Mouse (Mus musculus): ENCODE measurements around the gene Tox4. TPM values are rescaled to one million over a fixed set of nuclear protein-coding genes. Genes with fewer than 3 reads are reported as not detected.

The Tox4 gene
- polyA plus RNA-seq (2016; fragmentation: Nextera tagmentation; extraction: Ambion mirVana) = 51.8 and 56.6 TPM in 2 replicates

- Histone ChIP-seq H3K4me1 (peaks cover 7% of the 10 kb centered on the region), H3K4me3 (peak within 1 kb of the TSS; percentile 88), H3K27ac (peak within 1 kb of the TSS; percentile 68), H3K27me3 (replicated peaks) (no peaks in the 10 kb centered on the region), H3K9ac (peak within 1 kb of the TSS; percentile 88), H3K36me3 (peaks cover 18% of the 10 kb centered on the region), H3K9me3 (no peaks in the 10 kb centered on the region), H3K4me2 (replicated peaks) (peak within 1 kb of the TSS; percentile 73)
- ATAC-seq (ENCODE audit: low FRiP score, low read depth) = peak; percentile 98
- under 1% methylated on average over 65 of the region's 66 CpGs for whole genome bisulfite sequencing
These were observed at the start of gene Tox4, which contains the start of gene Rab2b for GRCm38 (mm10) chr14:52278932-52279746. Tox4 (plus strand) TSS chr14:52279146. Rab2b (minus strand) TSS chr14:52279545.

GRCm38 (mm10) chr14:52232249-52232648 is 46.7 kb upstream of the Tox4 start:
- Histone ChIP-seq H3K27ac (no peak overlapping the region), H3K9ac (no peak overlapping the region), H3K36me3 (peaks cover 89% of the 10 kb centered on the region), H3K4me3 (no peak overlapping the region), H3K4me1 (no peaks in the 10 kb centered on the region), H3K27me3 (replicated peaks) (no peaks in the 10 kb centered on the region), H3K4me2 (replicated peaks) (no peak overlapping the region), H3K9me3 (no peaks in the 10 kb centered on the region)
- ATAC-seq (ENCODE audit: low FRiP score, low read depth) = no peak
- 87% methylated on average over 6 of the region's 6 CpGs for WGBS

- no peak overlapping the region for H3K4me3 ChIP-seq
- no peak overlapping the region for H3K4me2 ChIP-seq (replicated peaks)
- no peaks in the 10 kb centered on the region for H3K9me3 ChIP-seq
- no peak overlapping the region for H3K9ac ChIP-seq
- H3K27me3 ChIP-seq (replicated peaks) = no peaks in the 10 kb centered on the region
- H3K27ac ChIP-seq = no peak overlapping the region
- peaks cover 71% of the 10 kb centered on the region for H3K36me3 ChIP-seq
- WGBS = 95% methylated on average over 7 of the region's 7 CpGs
- H3K4me1 ChIP-seq = no peaks in the 10 kb centered on the region
- no peak for ATAC-seq (ENCODE audit: low FRiP score, low read depth)
These were observed 43.8 kb upstream of the Tox4 start for GRCm38 (mm10) chr14:52235165-52235564.

GRCm38 (mm10) chr14:52236216-52236615 is 42.7 kb upstream of the Tox4 start:
- Histone ChIP-seq H3K27ac (no peak overlapping the region), H3K4me1 (no peaks in the 10 kb centered on the region), H3K9me3 (no peaks in the 10 kb centered on the region), H3K36me3 (peaks cover 60% of the 10 kb centered on the region), H3K9ac (no peak overlapping the region), H3K27me3 (replicated peaks) (no peaks in the 10 kb centered on the region), H3K4me2 (replicated peaks) (no peak overlapping the region), H3K4me3 (no peak overlapping the region)
- 100% methylated on average over 1 of the region's 1 CpGs for WGBS
- no peak for ATAC-seq (ENCODE audit: low FRiP score, low read depth)

GRCm38 (mm10) chr14:52244041-52244689 is 34.8 kb upstream of the Tox4 start:
- peak overlapping the region; percentile 71 for H3K4me2 ChIP-seq (replicated peaks)
- H3K4me3 ChIP-seq = peak overlapping the region; percentile 77
- H3K36me3 ChIP-seq = no peaks in the 10 kb centered on the region
- H3K27ac ChIP-seq = no peak overlapping the region
- H3K9me3 ChIP-seq = no peaks in the 10 kb centered on the region
- WGBS = under 1% methylated on average over 32 of the region's 32 CpGs
- peak overlapping the region; percentile 77 for H3K9ac ChIP-seq
- H3K27me3 ChIP-seq (replicated peaks) = no peaks in the 10 kb centered on the region
- peaks cover 13% of the 10 kb centered on the region for H3K4me1 ChIP-seq
- peak; percentile 100 for ATAC-seq (ENCODE audit: low FRiP score, low read depth)

- WGBS = 16% methylated on average over 7 of the region's 7 CpGs
- H3K27me3 ChIP-seq (replicated peaks) = no peaks in the 10 kb centered on the region
These were observed 34.3 kb upstream of the Tox4 start for GRCm38 (mm10) chr14:52244690-52245042.

GRCm38 (mm10) chr14:52246129-52246528 is 32.8 kb upstream of the Tox4 start:
- no peaks in the 10 kb centered on the region for H3K36me3 ChIP-seq
- 85% methylated on average over 4 of the region's 4 CpGs for WGBS
- H3K4me2 ChIP-seq (replicated peaks) = no peak overlapping the region
- H3K4me3 ChIP-seq = no peak overlapping the region
- H3K9me3 ChIP-seq = no peaks in the 10 kb centered on the region
- H3K27ac ChIP-seq = no peak overlapping the region
- no peak overlapping the region for H3K9ac ChIP-seq
- no peak for ATAC-seq (ENCODE audit: low FRiP score, low read depth)
- H3K27me3 ChIP-seq (replicated peaks) = no peaks in the 10 kb centered on the region
- peaks cover 13% of the 10 kb centered on the region for H3K4me1 ChIP-seq

More at GRCm38 (mm10) chr14:52244690-52245042, 34.3 kb upstream of the Tox4 start:
- no peaks in the 10 kb centered on the region for H3K9me3 ChIP-seq
- peak overlapping the region; percentile 71 for H3K4me2 ChIP-seq (replicated peaks)
- peak overlapping the region; percentile 77 for H3K9ac ChIP-seq
- H3K4me1 ChIP-seq = peaks cover 13% of the 10 kb centered on the region
- no peak overlapping the region for H3K27ac ChIP-seq
- ATAC-seq (ENCODE audit: low FRiP score, low read depth) = no peak
- H3K4me3 ChIP-seq = peak overlapping the region; percentile 77
- no peaks in the 10 kb centered on the region for H3K36me3 ChIP-seq

GRCm38 (mm10) chr14:52256311-52257175 is 22.4 kb upstream of the Tox4 start:
- 9% methylated on average over 18 of the region's 18 CpGs for WGBS
- Histone ChIP-seq H3K36me3 (no peaks in the 10 kb centered on the region), H3K4me1 (peaks cover 20% of the 10 kb centered on the region), H3K9ac (peak overlapping the region; percentile 84), H3K27me3 (replicated peaks) (no peaks in the 10 kb centered on the region), H3K4me2 (replicated peaks) (peak overlapping the region; percentile 83), H3K27ac (no peak overlapping the region; the same call in 1 of the 2 replicates), H3K9me3 (no peaks in the 10 kb centered on the region), H3K4me3 (peak overlapping the region; percentile 88)
- no peak for ATAC-seq (ENCODE audit: low FRiP score, low read depth)

- peak; percentile 100 for ATAC-seq (ENCODE audit: low FRiP score, low read depth)
- no peaks in the 10 kb centered on the region for H3K27me3 ChIP-seq (replicated peaks)
These were observed 21.3 kb upstream of the Tox4 start, which contains the start of gene Chd8 for GRCm38 (mm10) chr14:52257484-52258213. Chd8 (minus strand) TSS chr14:52257780.

GRCm38 (mm10) chr14:52272781-52273180 is 6.2 kb upstream of the Tox4 start:
- H3K4me3 ChIP-seq = no peak overlapping the region
- ATAC-seq (ENCODE audit: low FRiP score, low read depth) = no peak
- peaks cover 39% of the 10 kb centered on the region for H3K36me3 ChIP-seq
- 63% methylated on average over 3 of the region's 3 CpGs for WGBS
- no peaks in the 10 kb centered on the region for H3K9me3 ChIP-seq
- no peaks in the 10 kb centered on the region for H3K4me1 ChIP-seq
- no peak overlapping the region for H3K27ac ChIP-seq
- no peaks in the 10 kb centered on the region for H3K27me3 ChIP-seq (replicated peaks)
- H3K9ac ChIP-seq = no peak overlapping the region
- no peak overlapping the region for H3K4me2 ChIP-seq (replicated peaks)

More at GRCm38 (mm10) chr14:52257484-52258213, 21.3 kb upstream of the Tox4 start, which contains the start of gene Chd8:
- peaks cover 6% of the 10 kb centered on the region; the same call in 1 of the 2 replicates for H3K36me3 ChIP-seq
- H3K27ac ChIP-seq = peak within 1 kb of the TSS; percentile 42
- no peaks in the 10 kb centered on the region for H3K9me3 ChIP-seq
- peak within 1 kb of the TSS; percentile 88 for H3K4me3 ChIP-seq
- peak within 1 kb of the TSS; percentile 83 for H3K4me2 ChIP-seq (replicated peaks)
- peak within 1 kb of the TSS; percentile 84 for H3K9ac ChIP-seq
- peaks cover 20% of the 10 kb centered on the region for H3K4me1 ChIP-seq
- 1% methylated on average over 54 of the region's 54 CpGs for WGBS

GRCm38 (mm10) chr14:52277210-52277609 is 1.7 kb upstream of the Tox4 start:
- H3K9ac ChIP-seq = no peak overlapping the region
- H3K4me3 ChIP-seq = no peak overlapping the region
- H3K36me3 ChIP-seq = peaks cover 25% of the 10 kb centered on the region
- H3K27ac ChIP-seq = no peak overlapping the region
- H3K4me2 ChIP-seq (replicated peaks) = no peak overlapping the region
- no peaks in the 10 kb centered on the region for H3K27me3 ChIP-seq (replicated peaks)
- H3K9me3 ChIP-seq = no peaks in the 10 kb centered on the region
- 93% methylated on average over 4 of the region's 4 CpGs for WGBS
- no peak for ATAC-seq (ENCODE audit: low FRiP score, low read depth)
- peaks cover 7% of the 10 kb centered on the region for H3K4me1 ChIP-seq

Measured in neural tube, embryonic 12.5 days (tissue).